Comparison of ENCODE assay signal across 8 mouse cellular contexts in the genomic region with DNA sequence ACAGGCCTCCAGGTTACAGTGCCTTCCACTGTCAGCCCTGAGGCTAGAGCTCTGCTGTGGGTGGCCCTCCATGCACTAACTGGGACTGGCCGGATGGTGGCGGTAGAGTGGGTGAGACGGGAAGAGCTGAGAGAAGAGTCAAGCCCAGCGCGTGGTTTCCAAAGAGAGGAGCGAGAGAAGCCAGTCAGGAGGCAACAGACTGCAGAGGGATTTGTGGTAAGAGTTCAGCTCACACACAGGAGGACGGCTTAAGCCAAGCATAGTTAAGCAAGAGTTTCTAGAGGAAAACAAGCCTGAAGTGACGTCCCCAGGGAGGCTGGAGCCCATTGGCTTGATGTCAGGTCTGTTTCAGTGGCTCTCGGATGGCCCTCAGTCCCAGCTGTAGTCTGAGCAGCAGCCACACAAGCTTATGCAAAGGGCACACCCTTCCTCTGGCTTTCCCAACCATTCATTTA.
DNase-seq lines count a peak whose midpoint lies in the region; ATAC-seq and TF ChIP-seq lines count a peak whose summit lies in the region.

No protein-coding gene starts in this region.

- no peak for TF ChIP-seq POLR2A in bone marrow macrophage, adult 2 months (IDR thresholded peaks at IDR 0.05; ENCODE audit: borderline replicate concordance, low read depth, low read length)
- no peak for TF ChIP-seq POLR2A in embryonic fibroblast, embryonic 13.5 days (IDR thresholded peaks at IDR 0.05; ENCODE audit: low read depth, low read length)

- no peaks in the 10 kb centered on the region for H3K36me3 ChIP-seq in heart, embryonic 11.5 days (ENCODE audit: control insufficient read depth, insufficient read depth, low read length)
- H3K36me3 ChIP-seq in kidney, embryonic 15.5 days = no peaks in the 10 kb centered on the region
- no peaks in the 10 kb centered on the region for H3K36me3 ChIP-seq in limb, embryonic 15.5 days

- peak overlapping the region; percentile 47 for H3K4me2 ChIP-seq in heart, embryonic 11.5 days
- peak overlapping the region; percentile 56 for H3K4me2 ChIP-seq in kidney, embryonic 15.5 days
- H3K4me2 ChIP-seq in limb, embryonic 15.5 days = peak overlapping the region; percentile 31

- no peak overlapping the region for H3K27ac ChIP-seq in bone marrow macrophage, adult 2 months (ENCODE audit: insufficient read depth, low read depth, low read length)
- no peak overlapping the region for H3K27ac ChIP-seq in embryonic fibroblast, embryonic 13.5 days (ENCODE audit: insufficient read depth, low read length)
- H3K27ac ChIP-seq in heart, embryonic 11.5 days (ENCODE audit: low read depth, low read length) = peak overlapping the region; percentile 15; the same call in 1 of the 2 replicates
- no peak overlapping the region for H3K27ac ChIP-seq in kidney, embryonic 15.5 days
- no peak overlapping the region for H3K27ac ChIP-seq in limb, embryonic 15.5 days

- no peaks in the 10 kb centered on the region for H3K9me3 ChIP-seq in heart, embryonic 11.5 days (replicated peaks; ENCODE audit: control insufficient read depth, low read length)
- no peaks in the 10 kb centered on the region for H3K9me3 ChIP-seq in kidney, embryonic 15.5 days (replicated peaks)
- no peaks in the 10 kb centered on the region for H3K9me3 ChIP-seq in limb, embryonic 15.5 days

- ATAC-seq in heart, embryonic 11.5 days (replicated peaks; ENCODE audit: insufficient number of reproducible peaks, low FRiP score, low TSS enrichment) = no peak; the same call in 1 of the 2 replicates
- ATAC-seq in kidney, embryonic 15.5 days (replicated peaks; ENCODE audit: low FRiP score) = peak; percentile 72
- peak; percentile 66 for ATAC-seq in limb, embryonic 15.5 days (ENCODE audit: insufficient number of reproducible peaks, low FRiP score, low TSS enrichment, low read depth)

- peak overlapping the region; percentile 55; the same call in 1 of the 2 replicates for H3K9ac ChIP-seq in heart, embryonic 11.5 days (ENCODE audit: low read depth, low read length)
- no peak overlapping the region; the same call in 1 of the 2 replicates for H3K9ac ChIP-seq in kidney, embryonic 15.5 days
- no peak overlapping the region for H3K9ac ChIP-seq in limb, embryonic 15.5 days

- no peaks in the 10 kb centered on the region for H3K27me3 ChIP-seq in heart, embryonic 11.5 days (ENCODE audit: control insufficient read depth, insufficient read depth, low read length)
- no peaks in the 10 kb centered on the region for H3K27me3 ChIP-seq in kidney, embryonic 15.5 days
- no peaks in the 10 kb centered on the region for H3K27me3 ChIP-seq in limb, embryonic 15.5 days

- peaks cover 11% of the 10 kb centered on the region for H3K4me1 ChIP-seq in bone marrow macrophage, adult 2 months (ENCODE audit: control insufficient read depth, insufficient read depth, low read length)
- H3K4me1 ChIP-seq in embryonic fibroblast, embryonic 13.5 days (ENCODE audit: control insufficient read depth, insufficient read depth, low read length) = peaks cover 14% of the 10 kb centered on the region
- peaks cover 41% of the 10 kb centered on the region for H3K4me1 ChIP-seq in heart, embryonic 11.5 days (ENCODE audit: control insufficient read depth, insufficient read depth, low read length)
- peaks cover 35% of the 10 kb centered on the region for H3K4me1 ChIP-seq in kidney, embryonic 15.5 days
- peaks cover 49% of the 10 kb centered on the region for H3K4me1 ChIP-seq in limb, embryonic 15.5 days

- WGBS in heart, embryonic 11.5 days (ENCODE audit: insufficient replicate concordance) = 2% methylated on average over 9 of the region's 9 CpGs
- WGBS in kidney, embryonic 15.5 days = 4% methylated on average over 9 of the region's 9 CpGs
- 4% methylated on average over 9 of the region's 9 CpGs for WGBS in limb, embryonic 15.5 days

- TF ChIP-seq CTCF in bone marrow macrophage, adult 2 months (IDR thresholded peaks at IDR 0.05; ENCODE audit: low read depth, low read length) = peak; percentile 27; the same call in 1 of the 2 replicates
- TF ChIP-seq CTCF in embryonic fibroblast, embryonic 13.5 days (IDR thresholded peaks at IDR 0.05; ENCODE audit: borderline replicate concordance, insufficient read depth, low read length) = peak; percentile 86

- H3K4me3 ChIP-seq in bone marrow macrophage, adult 2 months (ENCODE audit: insufficient read depth, low read length) = no peak overlapping the region
- no peak overlapping the region for H3K4me3 ChIP-seq in embryonic fibroblast, embryonic 13.5 days (ENCODE audit: insufficient read depth, low read length)
- no peak overlapping the region for H3K4me3 ChIP-seq in heart, embryonic 11.5 days (ENCODE audit: low read depth, low read length)
- H3K4me3 ChIP-seq in kidney, embryonic 15.5 days (replicated peaks) = peak overlapping the region; percentile 23; the same call in 1 of the 2 replicates
- no peak overlapping the region for H3K4me3 ChIP-seq in limb, embryonic 15.5 days

- peak; percentile 86 to 88 for DNase-seq in B cell, adult 2 months
- DNase-seq in monocyte, adult 2 months (ENCODE audit: low read depth in 1 of 2, low spot score in 2 of 2) = peak; percentile 68 to 77
- DNase-seq in spleen, postnatal 14 days (ENCODE audit: low spot score in 2 of 2) = peak; percentile 67 to 80
